Mouse (Mus musculus) MEL (cell line): ENCODE data around the gene Dapk2. TPM values are rescaled to one million over a fixed set of nuclear protein-coding genes. Genes with fewer than 3 reads are reported as not detected.

Experiments used
- DNase-seq: peaks from one replicate; pipeline ENCODE4 v3.0.0; 2011; ENCODE audit warnings: low read depth, low spot score
- H3K27ac ChIP-seq: 2 replicates; pipeline ENCODE4 v1.5.1; 2012; ENCODE audit warnings: low read depth, mild to moderate bottlenecking, control low read depth, low read length, moderate library complexity; ENCODE audit not compliant: control insufficient read depth
- H3K27me3 ChIP-seq, 2 experiments: fragments of 150-350 bp in 1 of 2; sonication (generic) in 1 of 2; 2 replicates each; pipeline ENCODE4 v1.6.1; 2012; ENCODE audit warnings: low read length in 2 of 2, mild to moderate bottlenecking in 2 of 2, improper control_type of control experiment in 1 of 2, moderate library complexity in 1 of 2; ENCODE audit not compliant: insufficient read depth in 2 of 2, control insufficient read depth in 1 of 2
- H3K36me3 ChIP-seq, 2 experiments: 2 replicates each; pipeline ENCODE4 v1.6.1; 2012 to 2014; ENCODE audit warnings: low read length in 2 of 2, improper control_type of control experiment in 1 of 2, inconsistent platforms in 1 of 2, mild to moderate bottlenecking in 1 of 2; ENCODE audit not compliant: insufficient read depth in 2 of 2, control insufficient read depth in 1 of 2
- H3K4me1 ChIP-seq, 2 experiments: fragments of 150-350 bp in 1 of 2; sonication (generic) in 1 of 2; 2 replicates each; pipeline ENCODE4 v1.6.1; 2012; ENCODE audit warnings: low read length in 2 of 2, improper control_type of control experiment in 1 of 2, mild to moderate bottlenecking in 1 of 2; ENCODE audit not compliant: insufficient read depth in 2 of 2, control insufficient read depth in 1 of 2
- H3K4me3 ChIP-seq, 2 experiments: fragments of 150-350 bp in 1 of 2; sonication (generic) in 1 of 2; 2 replicates each; pipeline ENCODE4 v1.5.1; 2012; ENCODE audit warnings: low read depth in 2 of 2, low read length in 2 of 2, mild to moderate bottlenecking in 2 of 2, moderate library complexity in 2 of 2, control low read depth in 1 of 2, improper control_type of control experiment in 1 of 2; ENCODE audit not compliant: control insufficient read depth in 1 of 2, insufficient read depth in 1 of 2
- H3K79me2 ChIP-seq: 2 replicates; pipeline ENCODE4 v1.6.1; 2012; ENCODE audit warnings: mild to moderate bottlenecking, low read length, moderate library complexity; ENCODE audit not compliant: control insufficient read depth, poor library complexity, insufficient read depth
- H3K9ac ChIP-seq: 2 replicates; pipeline ENCODE4 v1.6.1; 2012; ENCODE audit warnings: low read depth, mild to moderate bottlenecking, control low read depth, low read length, moderate library complexity; ENCODE audit not compliant: control insufficient read depth, poor library complexity, severe bottlenecking
- H3K9me3 ChIP-seq: fragments of 150-350 bp; sonication (generic); replicated peaks from 2 replicates; pipeline ENCODE4 v1.6.1; 2012; ENCODE audit warnings: mild to moderate bottlenecking, low read length, improper control_type of control experiment, moderate library complexity; ENCODE audit not compliant: insufficient read depth
- CHD1 ChIP-seq: IDR thresholded peaks from 2 replicates; pipeline ENCODE4 v1.6.1; 2012; ENCODE audit warnings: low read depth, mild to moderate bottlenecking, inconsistent platforms, low read length, improper control_type of control experiment
- CTCF ChIP-seq, 3 experiments: IDR thresholded peaks in 2 of 3; conservative IDR thresholded peaks in 1 of 3; 2 replicates each; pipeline ENCODE4 v1.5.1; 2011 to 2012; ENCODE audit warnings: low read length in 3 of 3, low read depth in 2 of 3, mild to moderate bottlenecking in 2 of 3, improper control_type of control experiment in 1 of 3, inconsistent platforms in 1 of 3, mixed read lengths in 1 of 3, moderate library complexity in 1 of 3; ENCODE audit not compliant: control insufficient read depth in 1 of 3, insufficient read depth in 1 of 3, poor library complexity in 1 of 3, severe bottlenecking in 1 of 3
- EP300 ChIP-seq, 2 experiments: IDR thresholded peaks; 2 replicates each; pipeline ENCODE4 v1.6.1; 2011; ENCODE audit warnings: improper control_type of control experiment in 2 of 2, low read length in 2 of 2, low read depth in 1 of 2, mild to moderate bottlenecking in 1 of 2
- GABPA ChIP-seq: IDR thresholded peaks from 2 replicates; pipeline ENCODE4 v1.6.1; 2012; ENCODE audit warnings: low read depth, mild to moderate bottlenecking, inconsistent platforms, low read length, improper control_type of control experiment, moderate library complexity
- GATA1 ChIP-seq: IDR thresholded peaks from 2 replicates; pipeline ENCODE4 v1.6.1; 2011; ENCODE audit warnings: low read depth, low read length, improper control_type of control experiment
- JUND ChIP-seq: IDR thresholded peaks from 2 replicates; pipeline ENCODE4 v1.6.1; 2011; ENCODE audit warnings: low read depth, mild to moderate bottlenecking, improper control_type of control experiment, low read length
- MAFK ChIP-seq: IDR thresholded peaks from 2 replicates; pipeline ENCODE4 v1.6.1; 2011; ENCODE audit warnings: low read depth, mild to moderate bottlenecking, low read length, improper control_type of control experiment, borderline replicate concordance
- MAX ChIP-seq: IDR thresholded peaks from 2 replicates; pipeline ENCODE4 v1.6.1; 2011; ENCODE audit warnings: low read length, improper control_type of control experiment
- MAZ ChIP-seq: IDR thresholded peaks from 2 replicates; pipeline ENCODE4 v1.6.1; 2012; ENCODE audit warnings: low read depth, mild to moderate bottlenecking, inconsistent platforms, low read length, improper control_type of control experiment
- MEF2A ChIP-seq: IDR thresholded peaks from 2 replicates; pipeline ENCODE4 v1.6.1; 2014; ENCODE audit warnings: low read depth, mild to moderate bottlenecking, inconsistent platforms, low read length, improper control_type of control experiment; ENCODE audit not compliant: poor library complexity, insufficient replicate concordance, severe bottlenecking; ENCODE audit errors: extremely low read depth
- MXI1 ChIP-seq: IDR thresholded peaks from 2 replicates; pipeline ENCODE4 v1.6.1; 2011; ENCODE audit warnings: mild to moderate bottlenecking, low read depth, low read length, improper control_type of control experiment
- MYB ChIP-seq: IDR thresholded peaks from 2 replicates; pipeline ENCODE4 v1.6.1; 2011; ENCODE audit warnings: mild to moderate bottlenecking, low read depth, low read length, improper control_type of control experiment
- MYC ChIP-seq: IDR thresholded peaks from 2 replicates; pipeline ENCODE4 v1.6.1; 2011; ENCODE audit warnings: low read depth, mild to moderate bottlenecking, low read length, improper control_type of control experiment, moderate library complexity
- NELFE ChIP-seq: IDR thresholded peaks from 2 replicates; pipeline ENCODE4 v1.6.1; 2011; ENCODE audit warnings: low read depth, low read length, improper control_type of control experiment
- POLR2AphosphoS2 ChIP-seq: IDR thresholded peaks from 2 replicates; pipeline ENCODE4 v1.6.1; 2011; ENCODE audit warnings: low read length, improper control_type of control experiment
- POLR2AphosphoS5 ChIP-seq: IDR thresholded peaks from 2 replicates; pipeline ENCODE4 v1.6.1; 2012; ENCODE audit warnings: low read depth, borderline replicate concordance, mild to moderate bottlenecking, inconsistent platforms, low read length, moderate library complexity, mixed read lengths
- RAD21 ChIP-seq: IDR thresholded peaks from 2 replicates; pipeline ENCODE4 v1.6.1; 2011; ENCODE audit warnings: mild to moderate bottlenecking, low read depth, low read length, improper control_type of control experiment
- RCOR1 ChIP-seq: IDR thresholded peaks from 2 replicates; pipeline ENCODE4 v1.6.1; 2012; ENCODE audit warnings: low read depth, mild to moderate bottlenecking, inconsistent platforms, low read length, improper control_type of control experiment
- SIN3A ChIP-seq: IDR thresholded peaks from 2 replicates; pipeline ENCODE4 v1.6.1; 2012; ENCODE audit warnings: low read length, improper control_type of control experiment, inconsistent platforms
- SMC3 ChIP-seq: IDR thresholded peaks from 2 replicates; pipeline ENCODE4 v1.6.1; 2011; ENCODE audit warnings: low read depth, low read length, improper control_type of control experiment
- TBP ChIP-seq: IDR thresholded peaks from 2 replicates; pipeline ENCODE4 v1.8.0; 2011; ENCODE audit warnings: low read depth, low read length, improper control_type of control experiment
- ZC3H11A ChIP-seq: IDR thresholded peaks from 2 replicates; pipeline ENCODE4 v1.6.1; 2012; ENCODE audit warnings: low read depth, mild to moderate bottlenecking, inconsistent platforms, low read length, improper control_type of control experiment
- ZKSCAN1 ChIP-seq: IDR thresholded peaks from 2 replicates; pipeline ENCODE4 v1.6.1; 2012; ENCODE audit warnings: low read depth, mild to moderate bottlenecking, inconsistent platforms, low read length, improper control_type of control experiment, moderate library complexity
- ZMIZ1 ChIP-seq: IDR thresholded peaks from 2 replicates; pipeline ENCODE4 v1.6.1; 2012; ENCODE audit warnings: low read depth, mild to moderate bottlenecking, inconsistent platforms, low read length, improper control_type of control experiment, moderate library complexity
- ZNF384 ChIP-seq: IDR thresholded peaks from 2 replicates; pipeline ENCODE4 v1.6.1; 2012; ENCODE audit warnings: low read depth, mild to moderate bottlenecking, inconsistent platforms, low read length, improper control_type of control experiment
- polyA plus RNA-seq, 2 experiments: library from polyadenylated mRNA; stranded (reverse) in 1 of 2; unstranded in 1 of 2; fragments of >175 nt in 1 of 2; fragments of >200 nt in 1 of 2; gene quantifications; 2 replicates each; pipeline versions ENCODE4 v1.2.1 to v1.2.4; 2012; ENCODE audit warnings: low replicate concordance in 2 of 2, low read depth in 1 of 2; ENCODE audit not compliant: insufficient read length in 2 of 2, insufficient read depth in 1 of 2, missing spikeins in 1 of 2
- total RNA-seq: library from RNA; depleted of rRNA; stranded (reverse); fragments of 300-350 nt; gene quantifications from 2 replicates; pipeline ENCODE4 v1.2.3, GENCODE M21; 2012

Dapk2 gene
- total and polyA plus RNA-seq, 3 experiments = 5.8 to 8.3 TPM; not detected in 1

GRCm38 (mm10) chr9:66155534-66155933, 2.5 kb upstream of the Dapk2 start:
- Histone ChIP-seq H3K4me1 (peaks cover 0 to 5% of the 10 kb centered on the region in 2 experiments; a peak in 2 of 4 replicates), H3K27me3 (no peaks in the 10 kb centered on the region)

GRCm38 (mm10) chr9:66158885-66159430, 935 bp downstream of the Dapk2 start:
- peak; percentile 26 for DNase-seq
- Histone ChIP-seq H3K4me3 (no peak overlapping the region), H3K36me3 (peaks cover 0 to 6% of the 10 kb centered on the region in 2 experiments; a peak in 1 of 4 replicates), H3K4me1 (peaks cover 0 to 5% of the 10 kb centered on the region in 2 experiments; a peak in 2 of 4 replicates), H3K79me2 (no peaks in the 10 kb centered on the region; the same call in none of the 2 replicates), H3K9me3 (no peaks in the 10 kb centered on the region), H3K9ac (no peak overlapping the region), H3K27me3 (no peaks in the 10 kb centered on the region), H3K27ac (no peak overlapping the region)
- no peak for TF ChIP-seq ZKSCAN1
- TF ChIP-seq GATA1 = 0 out of 2 replicates have a peak, but pooled peaks have one; percentile 11

More at GRCm38 (mm10) chr9:66155534-66155933, 2.5 kb upstream of the Dapk2 start:
- Histone ChIP-seq H3K9ac (no peak overlapping the region), H3K9me3 (no peaks in the 10 kb centered on the region), H3K79me2 (no peaks in the 10 kb centered on the region; the same call in none of the 2 replicates), H3K4me3 (no peak overlapping the region), H3K27ac (no peak overlapping the region), H3K36me3 (peaks cover 0 to 6% of the 10 kb centered on the region in 2 experiments; a peak in 1 of 4 replicates)
- peak; percentile 62 for DNase-seq
- TF ChIP-seq SMC3 = peak; percentile 60
- no peak for TF ChIP-seq ZMIZ1
- TF ChIP-seq ZC3H11A = peak; percentile 41
- 0 out of 2 replicates have a peak, but pooled peaks have one; percentile 22 for TF ChIP-seq SIN3A
- TF ChIP-seq ZNF384 = peak; percentile 88
- no peak for TF ChIP-seq GABPA
- TF ChIP-seq TBP = no peak
- TF ChIP-seq MAX = 0 out of 2 replicates have a peak, but pooled peaks have one; percentile 17
- TF ChIP-seq RCOR1 = 0 out of 2 replicates have a peak, but pooled peaks have one; percentile 9
- peak; percentile 41 for TF ChIP-seq RAD21
- TF ChIP-seq MYC = peak; percentile 79
- TF ChIP-seq CTCF (IDR thresholded peaks at IDR 0.05 in 2 of 3, conservative IDR thresholded peaks at IDR 0.05 in 1 of 3; ENCODE audit: control insufficient read depth in 1 of 3, insufficient read depth in 1 of 3, low read depth in 2 of 3, low read length in 3 of 3, poor library complexity in 1 of 3, severe bottlenecking in 1 of 3) = peak; percentile 33 to 69 (median 49); a peak in 5 of 6 replicates

GRCm38 (mm10) chr9:66160155-66160554, 2.1 kb downstream of the Dapk2 start:
- H3K27ac ChIP-seq = no peak overlapping the region
- peaks cover 0 to 5% of the 10 kb centered on the region in 2 experiments; a peak in 2 of 4 replicates for H3K4me1 ChIP-seq
- no peak overlapping the region for H3K4me3 ChIP-seq
- DNase-seq = peak; percentile 40
- H3K36me3 ChIP-seq = peaks cover 0 to 6% of the 10 kb centered on the region in 2 experiments; a peak in 1 of 4 replicates
- H3K27me3 ChIP-seq = no peaks in the 10 kb centered on the region
- no peak overlapping the region for H3K9ac ChIP-seq
- no peaks in the 10 kb centered on the region for H3K9me3 ChIP-seq
- H3K79me2 ChIP-seq = no peaks in the 10 kb centered on the region; the same call in none of the 2 replicates
- TF ChIP-seq SMC3 = peak; percentile 34
- no peak for TF ChIP-seq POLR2AphosphoS2
- no peak for TF ChIP-seq CHD1
- no peak for TF ChIP-seq JUND
- TF ChIP-seq POLR2AphosphoS5 = no peak
- TF ChIP-seq NELFE = no peak
- TF ChIP-seq MXI1 = no peak
- TF ChIP-seq EP300 (IDR thresholded peaks at IDR 0.05; ENCODE audit: low read depth in 1 of 2, low read length in 2 of 2) = no peak
- no peak for TF ChIP-seq ZKSCAN1
- TF ChIP-seq MAZ = no peak
- no peak for TF ChIP-seq SIN3A
- TF ChIP-seq MEF2A = no peak
- TF ChIP-seq CTCF (IDR thresholded peaks at IDR 0.05 in 2 of 3, conservative IDR thresholded peaks at IDR 0.05 in 1 of 3; ENCODE audit: control insufficient read depth in 1 of 3, insufficient read depth in 1 of 3, low read depth in 2 of 3, low read length in 3 of 3, poor library complexity in 1 of 3, severe bottlenecking in 1 of 3) = peak; percentile 29 to 42 (median 38); a peak in 5 of 6 replicates
- TF ChIP-seq MAFK = no peak
- TF ChIP-seq MYB = no peak
